Mouse (Mus musculus) right cerebral cortex, postnatal 36 days (tissue): ENCODE measurements around the gene Etfbkmt.
"Not testable (repeated sequence)": the region's sequence is repeated elsewhere in the genome, so short reads cannot be mapped to it uniquely, and the experiment has no call there.

Source experiments
- DNase-seq, 2 experiments: peaks; one replicate each; pipeline ENCODE4 v3.0.0; 2022; ENCODE audit warnings: low spot score in 2 of 2, mixed read lengths in 1 of 2

Etfbkmt gene

DNA sequence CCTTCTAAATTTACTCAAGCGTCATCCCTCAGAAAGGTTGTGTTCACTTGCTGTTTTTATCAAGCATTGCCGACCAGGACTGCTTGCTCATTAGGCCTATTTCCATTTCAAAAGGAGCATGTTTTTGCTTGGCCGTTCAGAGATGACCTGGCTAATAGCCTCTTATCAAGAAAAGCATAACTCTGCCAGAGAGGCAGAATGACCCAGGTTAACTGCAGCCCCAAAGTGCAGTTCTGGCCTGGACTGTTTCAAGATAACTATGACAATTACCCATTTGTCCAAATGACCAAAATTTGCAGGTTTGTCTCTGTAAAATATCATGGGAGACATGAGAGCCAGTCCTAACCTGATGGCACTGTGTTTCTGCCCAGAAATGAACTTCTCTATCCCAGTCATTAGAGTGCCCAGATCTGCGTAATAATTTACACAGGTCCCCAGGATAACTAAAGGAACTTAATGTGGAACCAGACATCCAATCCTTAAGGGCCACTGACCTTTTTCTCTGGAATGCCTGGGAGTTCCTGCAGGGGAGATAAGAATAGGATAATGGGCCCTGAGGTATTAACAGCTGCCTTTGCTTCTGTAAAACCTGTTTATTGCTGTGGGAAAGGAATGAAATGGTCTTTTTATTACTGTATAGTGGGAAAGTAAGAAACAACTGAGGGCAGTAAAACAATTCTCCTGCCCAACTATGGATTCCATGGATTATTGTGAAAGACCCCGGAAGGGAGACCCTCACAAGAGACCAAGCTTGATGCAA, 5.1 kb upstream of the Etfbkmt start:
- DNase-seq, result no peak

DNA sequence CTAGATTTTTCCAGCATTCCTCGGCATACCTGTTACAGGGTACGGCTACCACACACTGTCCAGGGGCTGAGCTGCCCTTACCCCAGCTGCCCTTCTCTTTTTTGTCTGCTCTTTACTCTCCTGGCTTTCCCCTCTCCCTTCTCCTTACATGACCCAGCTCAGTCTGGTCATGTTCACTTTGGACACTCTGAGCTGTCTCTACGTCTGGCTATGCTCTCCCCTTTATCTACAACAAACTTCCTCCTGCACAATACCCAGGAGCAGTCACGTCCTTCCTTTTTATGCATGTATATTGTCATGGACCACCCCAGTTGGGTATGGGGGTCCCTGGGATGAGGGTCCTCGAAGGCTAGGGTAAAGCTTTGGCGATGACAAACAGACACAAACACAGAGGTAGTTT, 4.0 kb upstream of the Etfbkmt start:
- no peak for DNase-seq

DNA sequence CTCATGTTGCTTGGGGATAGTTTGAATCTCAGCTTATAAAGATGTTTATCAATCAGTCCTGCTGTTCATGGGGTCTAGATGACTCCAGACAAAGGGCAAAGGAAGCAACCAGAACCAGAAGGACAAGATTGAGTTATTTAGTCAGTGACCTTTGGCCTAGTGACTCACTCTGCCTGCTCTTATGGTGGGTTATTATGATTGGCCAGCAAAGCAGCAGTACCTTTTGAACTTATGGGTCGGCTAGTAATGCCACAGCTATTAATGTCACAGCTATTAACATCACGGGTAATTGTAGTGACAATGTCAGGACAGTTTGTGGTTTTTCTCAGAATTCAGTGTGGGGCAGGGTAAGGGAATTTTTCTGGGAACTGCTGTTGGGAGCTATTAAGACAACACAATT, 1.7 kb upstream of the Etfbkmt start:
- DNase-seq, result no peak

DNA sequence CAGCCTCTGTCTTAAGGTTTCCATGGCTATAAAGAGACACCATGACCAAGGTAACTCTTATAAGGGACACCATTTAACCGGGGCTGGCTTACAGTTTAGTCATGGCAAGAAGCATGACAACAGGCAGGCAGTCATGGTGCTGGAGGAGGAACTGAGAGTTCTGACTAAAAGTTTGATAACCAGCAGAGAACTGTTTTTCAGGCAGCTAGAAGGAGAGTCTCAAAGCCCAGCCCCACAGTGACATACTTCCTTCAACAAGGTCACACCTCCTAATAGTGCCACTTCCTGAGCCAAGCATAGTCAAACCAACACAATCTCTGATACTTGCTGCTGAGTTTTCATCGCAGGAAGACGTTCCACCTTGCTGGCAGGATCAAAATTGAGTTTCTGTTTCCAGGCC, 638 bp upstream of the Etfbkmt start:
- DNase-seq, result no peak

DNA sequence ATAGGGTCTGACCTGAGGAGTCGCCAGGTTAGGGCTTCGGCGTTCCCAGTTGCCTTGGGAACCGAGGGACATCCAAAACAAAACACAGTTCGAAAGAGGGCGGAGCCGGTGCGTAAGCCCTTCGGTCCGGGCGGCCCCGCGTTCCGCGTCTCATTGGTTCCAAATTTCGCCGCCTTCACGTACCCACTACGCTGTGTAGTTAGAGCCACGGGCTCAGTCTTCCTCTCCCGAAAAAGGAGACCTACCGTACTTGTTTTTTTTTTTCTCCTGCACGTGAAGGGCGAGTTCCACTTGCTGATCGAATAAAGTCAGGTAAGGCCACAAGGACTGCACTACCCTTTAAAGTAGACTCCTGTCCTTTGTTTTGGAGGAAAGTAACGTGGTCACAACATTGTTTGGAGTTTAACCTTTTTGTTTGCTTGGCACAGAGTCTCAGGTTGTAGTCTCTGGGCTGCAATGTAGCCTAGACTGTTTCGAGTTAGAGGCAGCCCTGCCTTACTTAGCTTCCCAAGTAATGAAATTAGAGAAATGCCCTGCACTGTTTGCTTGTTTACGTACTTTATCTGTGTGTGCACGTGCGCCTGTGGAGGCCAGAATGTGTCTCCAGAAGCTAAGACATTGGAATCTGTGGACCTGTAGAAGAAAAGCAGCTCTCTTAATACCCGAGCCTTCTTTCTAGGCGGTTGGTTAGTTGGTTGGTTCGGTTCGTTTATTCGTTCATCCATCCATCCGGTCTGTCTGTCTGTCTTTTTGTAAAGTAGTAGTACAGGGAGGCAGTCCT, 1.9 kb downstream of the Etfbkmt start:
- peak; percentile 59 to 61 for DNase-seq

DNA sequence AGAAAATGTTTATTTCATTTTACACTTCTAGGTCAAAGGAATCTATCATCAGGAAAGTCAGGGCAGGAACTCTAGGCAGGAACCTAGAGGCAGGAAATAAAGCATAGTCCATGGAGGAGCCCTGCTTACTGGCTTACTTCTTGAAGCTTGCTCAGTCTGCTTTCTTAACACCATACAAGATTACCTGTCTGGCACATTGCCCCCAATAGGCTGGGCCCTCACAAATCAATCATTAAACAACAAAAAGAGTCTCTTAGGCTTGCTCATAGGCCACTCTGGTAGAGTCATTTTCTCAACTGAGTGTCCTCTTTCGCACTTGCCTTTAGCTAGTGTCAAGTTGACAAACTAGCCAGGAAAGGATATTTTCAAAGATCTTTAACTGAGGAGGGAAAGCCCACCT, 5.5 kb downstream of the Etfbkmt start:
- DNase-seq, result no peak

DNA sequence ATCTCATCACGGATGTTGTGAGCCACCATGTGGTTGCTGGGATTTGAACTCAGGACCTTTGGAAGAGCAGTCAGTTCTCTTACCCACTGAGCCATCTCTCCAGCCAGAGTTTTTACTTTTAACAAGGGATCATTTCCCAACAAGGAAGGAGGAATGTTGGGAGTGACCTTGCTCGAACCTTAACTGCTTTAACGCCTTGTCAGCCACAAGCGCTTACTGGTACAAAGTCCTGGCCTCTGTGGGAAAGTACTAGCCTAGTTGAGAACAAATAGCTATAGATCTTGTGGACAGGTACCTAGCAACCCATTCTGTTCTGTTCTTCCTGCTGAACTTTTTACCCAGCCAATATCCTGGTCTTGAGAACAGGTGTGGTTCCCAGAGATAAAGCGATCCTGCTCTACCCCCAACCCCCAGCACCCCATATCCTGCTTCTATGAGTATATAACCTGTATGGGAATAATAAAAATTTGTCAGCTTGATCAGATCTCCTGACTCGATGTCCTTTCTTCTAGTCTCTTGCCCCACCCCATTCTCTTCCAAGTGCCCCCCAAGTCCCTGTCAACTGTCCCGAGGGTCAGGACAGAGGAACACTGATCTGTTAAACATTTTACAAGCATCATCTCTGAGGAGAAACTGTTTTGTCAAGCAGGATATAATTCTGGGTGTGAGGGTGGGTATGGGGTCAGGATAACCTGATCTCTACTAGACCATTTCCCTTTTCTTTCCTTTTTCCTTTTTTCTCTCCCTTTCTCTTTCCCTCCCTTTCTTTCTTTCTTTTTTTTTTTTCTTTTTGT, 9.0 kb downstream of the Etfbkmt start:
- DNase-seq, result no peak

DNA sequence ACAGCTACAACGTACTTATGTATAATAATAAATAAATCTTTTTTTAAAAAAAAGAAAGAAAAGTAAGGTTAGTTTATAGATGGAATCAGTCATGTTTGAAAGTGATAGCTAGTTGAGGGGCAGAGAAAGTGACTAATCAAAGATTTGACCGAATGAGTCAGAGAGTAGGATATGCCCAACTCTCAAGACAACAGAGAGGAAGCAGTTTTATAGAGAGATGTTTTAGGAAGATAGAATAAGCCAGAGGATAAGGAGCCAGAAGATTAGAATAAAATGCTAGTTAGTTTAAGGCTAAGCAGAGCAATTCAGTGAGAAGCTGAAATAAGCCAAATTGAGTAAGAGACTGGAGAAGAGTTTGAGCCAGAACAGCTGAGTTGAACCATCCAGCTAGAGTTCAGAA, 12.5 kb downstream of the Etfbkmt start:
- DNase-seq, result no peak

DNA sequence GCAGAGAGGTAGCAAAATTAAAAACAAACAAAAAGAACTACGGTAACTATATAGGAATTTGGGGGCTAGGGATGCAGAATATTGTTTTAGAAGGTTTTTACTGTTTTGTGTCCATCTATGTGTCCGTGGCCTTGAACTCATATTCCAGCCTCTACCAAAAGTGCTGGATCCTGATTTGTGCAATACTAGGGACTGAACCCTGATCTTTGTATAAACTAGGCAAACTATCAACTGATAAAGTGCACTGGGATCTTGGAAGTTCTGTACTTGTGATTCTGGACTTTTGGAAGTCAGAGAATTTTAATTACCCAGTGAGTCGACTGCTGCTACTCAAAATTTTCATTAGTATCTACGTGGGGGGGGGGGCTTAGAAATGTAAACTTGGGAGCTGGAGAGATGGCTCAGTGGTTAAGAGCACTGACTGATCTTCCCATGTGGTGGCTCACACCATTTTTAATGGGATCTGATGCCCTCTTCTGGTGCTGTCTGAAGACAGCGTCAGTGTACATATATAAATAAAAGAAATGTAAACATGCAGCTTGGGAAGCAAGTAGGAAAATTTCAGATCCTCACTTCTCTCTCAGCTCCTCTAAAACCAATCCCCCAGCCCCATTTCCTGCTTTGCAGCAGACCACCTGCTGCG, 13.9 kb downstream of the Etfbkmt start:
- DNase-seq, result no peak

DNA sequence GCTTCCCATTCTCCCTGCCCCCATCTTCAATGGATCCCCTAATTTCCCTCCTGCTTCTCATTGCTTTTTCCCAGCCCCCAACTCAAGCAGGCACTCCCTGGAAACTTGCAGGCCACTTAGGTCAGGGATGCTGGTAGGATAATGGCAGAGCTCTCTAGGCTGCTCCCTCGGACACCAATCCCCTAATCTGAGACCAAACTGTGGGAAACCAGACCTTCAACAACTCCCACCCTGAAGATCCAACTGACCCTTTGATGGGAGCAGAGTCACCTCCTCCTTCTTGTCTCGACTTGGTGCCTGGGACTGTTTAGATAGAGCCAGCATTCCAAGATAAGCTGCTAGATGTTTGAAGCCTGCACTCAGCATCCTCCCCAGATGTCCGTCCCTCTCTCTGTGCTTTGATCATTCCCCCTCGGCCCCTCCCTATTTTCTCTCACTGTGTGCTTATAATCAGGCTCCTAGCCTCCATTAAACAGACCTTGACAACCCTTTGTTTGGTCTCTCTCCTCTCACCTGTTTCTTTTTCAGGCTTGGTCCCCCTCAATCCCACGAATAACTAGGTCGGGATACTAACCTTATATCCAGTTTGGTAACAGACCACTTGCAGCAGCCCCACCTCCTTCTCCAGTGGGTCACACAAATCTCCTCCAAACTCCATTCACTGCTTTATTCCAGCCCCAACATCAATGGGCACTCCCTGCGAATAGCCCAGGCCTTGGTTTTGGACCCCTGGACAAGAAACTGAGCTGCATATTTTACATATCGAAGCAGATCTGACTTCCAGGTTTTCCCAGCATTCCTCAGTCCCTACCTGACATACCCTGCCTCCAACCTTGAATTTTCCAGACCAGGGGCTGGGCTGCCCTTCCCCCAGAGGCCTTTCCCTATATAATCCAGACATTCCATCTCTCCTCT, 14.7 kb downstream of the Etfbkmt start:
- no peak for DNase-seq

DNA sequence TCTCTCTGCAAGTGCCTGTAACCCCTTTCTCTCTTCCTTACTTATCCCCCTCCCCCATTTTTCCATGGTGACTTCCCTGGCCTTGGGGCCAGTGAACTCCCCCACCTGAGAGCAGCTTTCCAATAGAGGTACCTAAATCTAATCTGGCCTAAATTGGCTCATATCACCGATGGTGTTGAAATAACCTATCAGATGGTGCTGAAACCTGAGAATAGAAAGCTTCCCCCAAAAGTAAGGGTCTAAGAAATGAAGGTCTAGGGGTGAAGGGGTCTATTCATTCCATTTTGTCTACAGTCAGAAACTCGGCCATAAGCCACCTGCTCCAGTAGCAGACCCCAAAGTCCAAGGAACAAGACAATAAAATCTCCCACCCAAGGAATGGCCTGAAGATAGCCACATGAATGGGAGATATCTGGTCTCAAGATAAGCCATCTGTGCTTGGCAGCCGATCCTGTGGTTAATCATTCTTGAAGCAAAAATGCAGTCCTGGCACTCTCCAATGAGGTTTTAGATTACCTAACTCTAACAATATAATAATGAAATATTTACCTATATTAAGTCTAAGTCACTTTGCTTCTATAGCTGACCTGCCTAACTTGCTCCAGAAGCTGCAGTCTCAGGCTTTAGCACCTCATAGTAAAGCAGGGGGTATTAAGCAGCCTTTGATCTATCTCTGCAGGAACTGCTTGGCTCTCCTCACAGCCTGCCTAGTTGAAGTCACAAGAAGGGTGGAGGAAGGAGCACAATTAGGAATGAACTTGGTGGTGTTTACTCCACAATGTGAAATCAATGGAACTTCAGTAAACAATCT, 15.6 kb downstream of the Etfbkmt start:
- DNase-seq, result no peak

DNA sequence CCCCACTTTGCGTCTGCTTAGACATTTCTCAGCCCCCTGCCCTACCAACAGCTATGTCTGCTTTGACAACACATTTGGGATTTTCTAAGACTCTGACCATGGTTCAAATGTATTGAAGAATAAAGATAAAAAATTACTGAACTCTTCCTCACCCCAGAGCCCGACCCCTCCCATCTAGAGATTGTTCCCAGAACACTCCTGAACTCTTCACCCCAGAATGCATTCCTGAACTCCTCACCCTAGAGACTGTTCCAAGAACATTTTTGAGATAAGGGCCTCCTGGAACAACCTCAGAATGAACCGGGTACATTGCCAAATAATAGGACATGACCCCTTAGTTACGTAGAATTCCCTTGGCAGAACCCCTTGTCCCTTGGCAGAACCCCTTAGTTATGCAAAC, 27.4 kb downstream of the Etfbkmt start:
- not testable (repeated sequence) for DNase-seq

DNA sequence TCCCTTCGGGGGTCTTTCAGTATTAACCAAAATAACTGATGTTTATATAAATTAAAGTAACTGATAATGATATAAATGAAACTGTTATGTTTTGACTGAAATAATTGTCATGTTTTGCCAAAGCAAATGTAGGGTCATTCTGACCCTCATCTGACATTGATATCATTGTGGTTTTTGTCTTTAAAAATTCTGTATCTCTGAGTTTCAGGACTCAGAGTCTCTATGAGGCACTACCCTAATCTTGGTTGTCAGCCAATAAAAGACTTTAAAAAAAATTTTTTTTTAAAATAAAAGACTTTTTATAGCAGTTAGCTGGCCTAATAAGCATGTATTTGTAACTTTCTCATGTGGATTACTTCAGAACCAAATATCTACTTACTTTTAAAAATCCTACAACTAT, 28.0 kb downstream of the Etfbkmt start:
- no peak for DNase-seq

DNA sequence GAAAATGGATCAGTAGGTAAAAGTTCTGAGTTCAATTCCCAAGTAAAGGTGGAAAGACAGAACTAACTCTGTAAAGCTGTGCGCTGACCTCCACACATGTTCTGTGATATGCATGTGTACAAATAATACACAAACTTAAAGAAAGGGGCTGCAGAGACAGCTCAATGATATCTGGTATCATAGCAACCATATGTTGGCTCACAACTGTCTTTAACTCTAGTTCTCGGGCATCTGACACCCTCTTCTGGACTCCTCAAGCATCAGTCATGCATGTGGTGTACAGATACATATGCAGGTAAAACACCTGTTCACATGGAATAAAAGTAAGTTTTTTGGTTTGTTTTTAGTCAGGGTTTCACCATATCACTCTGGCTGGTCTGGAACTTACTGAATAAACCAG, 28.8 kb downstream of the Etfbkmt start:
- DNase-seq, result no peak

DNA sequence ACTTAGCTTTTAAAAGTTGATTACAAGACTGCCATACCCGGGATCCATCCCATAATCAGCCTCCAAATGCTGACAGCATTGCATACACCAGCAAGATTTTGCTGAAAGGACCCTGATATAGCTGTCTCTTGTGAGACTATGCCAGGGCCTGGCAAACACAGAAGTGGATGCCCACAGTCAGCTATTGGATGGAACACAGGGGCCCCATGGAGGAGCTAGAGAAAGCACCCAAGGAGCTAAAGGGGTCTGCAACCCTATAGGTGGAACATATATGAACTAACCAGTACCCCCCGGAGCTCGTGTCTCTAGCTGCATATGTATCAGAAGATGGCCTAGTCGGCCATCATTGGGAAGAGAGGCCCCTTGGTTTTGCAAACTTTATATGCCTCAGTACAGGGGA, 30.3 kb downstream of the Etfbkmt start:
- not testable (repeated sequence) for DNase-seq

DNA sequence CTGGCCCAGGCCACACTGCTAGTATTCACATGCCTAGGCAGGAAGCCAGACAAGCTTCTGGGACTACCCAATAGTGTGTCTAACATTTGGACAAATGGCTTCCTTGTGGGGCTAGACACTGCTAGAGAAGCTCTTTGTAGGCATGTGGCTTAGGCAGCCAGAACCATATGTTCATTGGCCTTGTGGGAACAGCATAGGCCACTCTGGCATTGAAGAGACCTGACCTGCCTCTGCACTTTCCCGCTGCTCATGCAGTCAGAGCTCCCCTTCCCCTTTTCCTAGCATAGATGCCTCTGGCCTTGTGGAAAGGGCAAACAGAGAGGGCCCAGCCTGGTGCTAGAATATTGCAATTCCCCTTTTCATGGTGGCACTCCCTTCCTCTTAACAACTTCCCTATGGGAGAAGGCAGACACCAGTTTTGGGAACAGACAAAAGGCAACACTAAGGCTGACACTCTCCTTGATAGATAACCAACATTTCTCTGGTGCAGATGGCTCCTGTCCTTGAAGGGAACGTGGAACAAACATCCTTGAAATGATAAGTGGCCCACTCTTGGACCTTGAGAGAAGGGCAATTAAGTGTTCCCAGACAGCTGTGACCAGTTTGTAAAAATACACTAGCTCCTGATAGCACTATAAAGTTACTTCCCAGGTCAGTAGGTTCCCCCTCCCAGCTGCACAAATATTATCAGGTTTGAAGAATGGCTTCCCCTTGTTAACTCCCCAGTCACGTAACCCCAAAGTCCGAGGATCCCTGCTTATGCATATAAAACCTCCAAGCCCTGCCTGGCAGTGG, 34.4 kb downstream of the Etfbkmt start:
- no peak for DNase-seq

DNA sequence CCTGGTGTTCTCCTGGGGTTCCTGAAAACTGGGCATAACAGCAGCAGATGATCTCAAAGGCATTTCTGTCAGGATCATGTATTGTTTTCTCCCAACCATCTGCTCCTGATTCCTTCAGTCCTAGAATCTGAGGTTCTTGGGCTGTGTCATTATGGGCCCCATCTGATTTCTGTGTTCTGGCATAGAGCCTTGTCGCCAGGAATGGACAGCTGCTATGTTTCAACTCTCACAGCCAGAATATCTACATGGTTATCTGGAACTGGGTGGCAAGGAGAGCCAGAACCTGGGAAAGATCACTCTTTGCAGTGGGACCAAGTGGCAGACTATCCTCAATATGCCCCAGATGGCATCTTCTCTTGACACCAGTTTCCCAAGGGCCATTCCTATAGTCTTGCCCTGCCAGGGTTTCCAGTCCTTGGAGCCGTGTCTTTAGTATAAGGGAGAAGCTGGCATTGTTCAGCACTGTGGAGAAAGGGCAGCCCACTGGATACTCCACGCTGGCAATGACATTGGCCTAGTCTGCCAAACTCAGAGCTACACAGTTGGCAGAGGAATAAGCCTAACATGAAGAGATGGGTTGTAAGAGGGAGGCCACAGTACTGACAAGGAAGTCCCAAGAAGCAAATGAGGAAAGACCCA, 35.4 kb downstream of the Etfbkmt start:
- no peak for DNase-seq

DNA sequence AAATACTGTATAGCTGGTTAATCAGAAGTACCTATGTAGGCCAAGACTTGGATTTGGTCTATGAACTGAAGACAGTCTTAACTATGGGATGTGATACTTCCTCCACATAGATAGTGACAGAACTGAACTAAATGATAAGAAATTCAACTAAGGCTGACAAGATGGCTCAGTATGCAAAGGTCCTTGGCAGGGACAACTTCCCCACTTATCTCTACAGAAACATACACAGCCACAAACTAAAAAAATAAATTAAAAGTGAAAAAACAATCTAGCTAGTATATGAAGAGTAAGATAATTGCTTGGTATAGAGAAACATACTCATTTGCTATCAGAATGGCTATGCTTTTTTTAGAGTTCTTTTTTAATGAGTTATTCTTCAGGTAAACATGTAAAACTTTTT, 39.4 kb downstream of the Etfbkmt start:
- DNase-seq, result no peak

DNA sequence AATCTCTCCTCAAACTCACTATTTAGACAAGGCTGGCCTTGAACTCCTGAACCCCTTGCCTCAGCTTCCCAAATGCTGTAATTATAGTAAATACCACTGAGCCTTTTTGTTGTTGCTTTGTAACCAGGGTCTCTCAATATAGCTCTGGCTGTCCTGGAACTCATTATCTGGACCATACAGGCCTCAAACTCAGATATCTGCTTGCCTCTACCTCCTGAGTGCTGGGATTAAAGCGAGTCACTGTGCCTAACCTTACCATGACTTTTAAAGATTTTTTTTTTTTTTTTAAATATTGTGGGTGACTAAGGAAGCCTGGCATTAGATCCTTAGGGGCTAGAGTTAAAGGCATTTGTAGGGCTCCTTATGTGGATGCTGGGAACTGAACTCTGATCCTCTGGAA, 44.4 kb downstream of the Etfbkmt start:
- DNase-seq, result no peak
